ENCODE assay signal across 9 mouse cellular contexts in genomic region chr8:87938351-87939232, GRCm38 (mm10). TPM values are rescaled to one million over a fixed set of nuclear protein-coding genes. Genes with fewer than 3 reads are reported as not detected.
DNase-seq lines count a peak whose midpoint lies in the region; ATAC-seq and TF ChIP-seq lines count a peak whose summit lies in the region.
"Had no signal": no experiment of that assay in that cellular context is flagged by ENCODE, and none has a peak within 500 bp of the region (broad histone marks: within the 10 kb centered on the region; RNA-seq: fewer than 3 reads in every experiment).

No protein-coding gene starts in this region.

- TF ChIP-seq POLR2A in small intestine, adult 2 months (IDR thresholded peaks at IDR 0.05; ENCODE audit: low read depth, low read length) = no peak

- H3K4me1 ChIP-seq in forebrain, embryonic 10.5 days = peaks cover 85% of the 10 kb centered on the region
- peaks cover 27% of the 10 kb centered on the region for H3K4me1 ChIP-seq in heart, embryonic 15.5 days (replicated peaks)
- H3K4me1 ChIP-seq in small intestine, adult 2 months (ENCODE audit: control insufficient read depth, insufficient read depth, insufficient read length, low read length) = 0 out of 2 replicates have a peak, but pooled peaks cover 6% of the 10 kb centered on the region

- no peaks in the 10 kb centered on the region for H3K27me3 ChIP-seq in forebrain, embryonic 10.5 days (ENCODE audit: poor library complexity, severe bottlenecking)
- H3K27me3 ChIP-seq in heart, embryonic 15.5 days = no peaks in the 10 kb centered on the region
- 0 out of 2 replicates have a peak, but pooled peaks cover 2% of the 10 kb centered on the region for H3K27me3 ChIP-seq in small intestine, adult 2 months (ENCODE audit: control insufficient read depth, insufficient read depth, low read length)

- WGBS in forebrain, embryonic 10.5 days = 2% methylated on average over 20 of the region's 20 CpGs
- 2% methylated on average over 19 of the region's 20 CpGs for WGBS in heart, embryonic 15.5 days
- 4% methylated on average over 20 of the region's 20 CpGs for WGBS in small intestine, adult 2 months

- TF ChIP-seq CTCF in small intestine, adult 2 months (IDR thresholded peaks at IDR 0.05; ENCODE audit: extremely low read depth, insufficient read length, insufficient replicate concordance, low read depth, low read length) = no peak

- no peaks in the 10 kb centered on the region for H3K9me3 ChIP-seq in forebrain, embryonic 10.5 days
- H3K9me3 ChIP-seq in heart, embryonic 15.5 days (replicated peaks) = no peaks in the 10 kb centered on the region

- peak; percentile 78 for DNase-seq in 3T3-L1 (ENCODE audit: low read depth, low spot score)
- peak; percentile 93 for DNase-seq in adrenal gland, postnatal 14 days
- DNase-seq in forebrain, embryonic 10.5 days (ENCODE audit: extremely low spot score, low spot score) = peak; percentile 47
- peak; percentile 64 to 75 for DNase-seq in layer of hippocampus, postnatal 10 days (ENCODE audit: low spot score in 2 of 2)
- DNase-seq in lung, postnatal 36 days = peak; percentile 44
- DNase-seq in urinary bladder, postnatal 10 days (ENCODE audit: low spot score) = no peak

- peaks cover 8% of the 10 kb centered on the region for H3K36me3 ChIP-seq in forebrain, embryonic 10.5 days (replicated peaks)
- H3K36me3 ChIP-seq in heart, embryonic 15.5 days = no peaks in the 10 kb centered on the region
- no peaks in the 10 kb centered on the region for H3K36me3 ChIP-seq in small intestine, adult 2 months (ENCODE audit: control insufficient read depth, insufficient read depth, low read length)

- peak overlapping the region; percentile 80 for H3K4me2 ChIP-seq in heart, embryonic 15.5 days

- peak overlapping the region; percentile 45 for H3K4me3 ChIP-seq in forebrain, embryonic 10.5 days
- peak overlapping the region; percentile 44 for H3K4me3 ChIP-seq in heart, embryonic 15.5 days
- peak overlapping the region; percentile 18; the same call in 1 of the 2 replicates for H3K4me3 ChIP-seq in small intestine, adult 2 months (ENCODE audit: low read depth, low read length)

- peak overlapping the region; percentile 86 for H3K27ac ChIP-seq in forebrain, embryonic 10.5 days
- H3K27ac ChIP-seq in heart, embryonic 15.5 days = peak overlapping the region; percentile 76
- no peak overlapping the region for H3K27ac ChIP-seq in small intestine, adult 2 months (ENCODE audit: insufficient read depth, low read depth, low read length)

- peak overlapping the region; percentile 45 for H3K9ac ChIP-seq in heart, embryonic 15.5 days

- ATAC-seq in heart, embryonic 15.5 days (replicated peaks; ENCODE audit: insufficient number of reproducible peaks, insufficient read depth, low FRiP score, low read depth) = peak; percentile 84
- ATAC-seq: Patski had no signal

RNA-seq across cellular contexts. Expression of gene Zfp423, which starts 20.8 kb away (rescaled TPM):
- 18.7 and 22.0 TPM in 2 replicates for total RNA-seq in adrenal gland, postnatal 14 days (2021)
- 24.7 and 25.2 TPM in 2 replicates for polyA plus RNA-seq in forebrain, embryonic 10.5 days (2016; fragmentation: Nextera tagmentation; extraction: Ambion mirVana)
- 3.6 and 6.6 TPM in 2 replicates for polyA plus RNA-seq in heart, embryonic 15.5 days (2015; fragmentation: Nextera tagmentation; extraction: Ambion mirVana)
- total RNA-seq in layer of hippocampus, postnatal 10 days (2021) = 10 to 100 TPM; 20.9 to 27.1 TPM
- polyA plus RNA-seq in small intestine, adult 2 months (2012; rRNA removed) = 1.4 and 2.3 TPM in 2 replicates
